Mouse (Mus musculus) midbrain, embryonic 13.5 days (tissue): Measurements from ENCODE around the gene Tbc1d20. TPM values are rescaled to one million over a fixed set of nuclear protein-coding genes. Genes with fewer than 3 reads are reported as not detected.
"Not testable (repeated sequence)": the region's sequence is repeated elsewhere in the genome, so short reads cannot be mapped to it uniquely, and the experiment has no call there.

ENCODE experiments used
- ATAC-seq: fragments of 200-750 bp; cut with Nextera tagmentation; 2 replicates; pipeline ENCODE4 v1.8.0; 2017; ENCODE audit warnings: mild to moderate bottlenecking, moderate TSS enrichment, moderate library complexity
- H3K27ac ChIP-seq: fragments of 300-500 bp; sonication (generic); 2 replicates; pipeline ENCODE4 v1.5.1; 2015; ENCODE audit warnings: inconsistent platforms, mild to moderate bottlenecking, moderate library complexity
- H3K27me3 ChIP-seq: fragments of 300-500 bp; sonication (generic); 2 replicates; pipeline ENCODE4 v1.6.1; 2015; ENCODE audit warnings: mild to moderate bottlenecking, inconsistent platforms
- H3K36me3 ChIP-seq: fragments of 300-500 bp; sonication (generic); 2 replicates; pipeline ENCODE4 v1.6.1; 2015; ENCODE audit warnings: mild to moderate bottlenecking, inconsistent platforms
- H3K4me1 ChIP-seq: fragments of 300-500 bp; sonication (generic); replicated peaks from 2 replicates; pipeline ENCODE4 v1.6.1; 2015; ENCODE audit warnings: inconsistent platforms
- H3K4me2 ChIP-seq: fragments of 300-500 bp; sonication (generic); replicated peaks from 2 replicates; pipeline ENCODE4 v1.6.1; 2015; ENCODE audit warnings: moderate library complexity, mild to moderate bottlenecking, inconsistent platforms
- H3K4me3 ChIP-seq: fragments of 300-500 bp; sonication (generic); replicated peaks from 2 replicates; pipeline ENCODE4 v1.5.1; 2015; ENCODE audit warnings: mild to moderate bottlenecking, inconsistent platforms
- H3K9ac ChIP-seq: fragments of 300-500 bp; sonication (generic); replicated peaks from 2 replicates; pipeline ENCODE4 v1.6.1; 2015; ENCODE audit warnings: mild to moderate bottlenecking, inconsistent platforms
- H3K9me3 ChIP-seq: fragments of 300-500 bp; sonication (generic); 2 replicates; pipeline ENCODE4 v1.6.1; 2016; ENCODE audit warnings: mild to moderate bottlenecking, inconsistent platforms
- WGBS: fragments of 180-500 bp; shearing (Covaris S2); methylation state at CpG from one replicate; pipeline ENCODE4 v1.1.7; 2015; 5-methylcytosine and 5-hydroxymethylcytosine counted together
- polyA plus RNA-seq: library from polyadenylated mRNA; unstranded; fragments of >200 nt; fragmentation: Nextera tagmentation; extraction: Ambion mirVana; gene quantifications from 2 replicates; pipeline ENCODE4 v1.2.1, GENCODE M21; 2015

Tbc1d20 gene
- polyA plus RNA-seq, result 32.2 and 36.2 TPM in 2 replicates

- peak within 1 kb of the TSS; percentile 67 for H3K4me2 ChIP-seq
- under 1% methylated on average over 68 of the region's 70 CpGs for WGBS
- ATAC-seq, result peak; percentile 98
These were observed at the start of gene Tbc1d20 for GRCm38 (mm10) chr2:152293727-152294475. Gene Tbc1d20, plus strand, starts transcription at chr2:152293828.

GRCm38 (mm10) chr2:152247213-152247612, 46.4 kb upstream of the Tbc1d20 start:
- ATAC-seq, result no peak
- WGBS, result 85% methylated on average over 1 of the region's 1 CpGs
- no peak overlapping the region for H3K9ac ChIP-seq
- H3K9me3 ChIP-seq, result no peaks in the 10 kb centered on the region
- peaks cover 19% of the 10 kb centered on the region for H3K36me3 ChIP-seq
- H3K4me2 ChIP-seq, result no peak overlapping the region
- no peaks in the 10 kb centered on the region for H3K4me1 ChIP-seq
- no peaks in the 10 kb centered on the region for H3K27me3 ChIP-seq
- no peak overlapping the region for H3K27ac ChIP-seq
- no peak overlapping the region for H3K4me3 ChIP-seq

More at GRCm38 (mm10) chr2:152293727-152294475, at the start of gene Tbc1d20:
- peak within 1 kb of the TSS; percentile 92 for H3K9ac ChIP-seq
- H3K4me3 ChIP-seq, result peak within 1 kb of the TSS; percentile 88
- H3K9me3 ChIP-seq, result no peaks in the 10 kb centered on the region
- no peaks in the 10 kb centered on the region for H3K36me3 ChIP-seq
- H3K27ac ChIP-seq, result peak within 1 kb of the TSS; percentile 86
- H3K4me1 ChIP-seq, result peaks cover 24% of the 10 kb centered on the region
- no peaks in the 10 kb centered on the region for H3K27me3 ChIP-seq

- WGBS, result 85% methylated on average over 4 of the region's 4 CpGs
- Histone ChIP-seq H3K27ac (no peak overlapping the region), H3K9me3 (no peaks in the 10 kb centered on the region), H3K4me1 (no peaks in the 10 kb centered on the region), H3K4me2 (no peak overlapping the region), H3K4me3 (no peak overlapping the region), H3K27me3 (no peaks in the 10 kb centered on the region), H3K36me3 (peaks cover 37% of the 10 kb centered on the region), H3K9ac (no peak overlapping the region)
- no peak for ATAC-seq
These were observed 43.1 kb upstream of the Tbc1d20 start for GRCm38 (mm10) chr2:152250511-152250910.

GRCm38 (mm10) chr2:152259739-152260138, 33.9 kb upstream of the Tbc1d20 start:
- Histone ChIP-seq H3K4me2 (no peak overlapping the region), H3K27ac (no peak overlapping the region), H3K4me3 (no peak overlapping the region), H3K9me3 (no peaks in the 10 kb centered on the region), H3K36me3 (peaks cover 72% of the 10 kb centered on the region), H3K9ac (no peak overlapping the region), H3K27me3 (no peaks in the 10 kb centered on the region), H3K4me1 (no peaks in the 10 kb centered on the region)
- no peak for ATAC-seq
- 93% methylated on average over 1 of the region's 1 CpGs for WGBS

- H3K9me3 ChIP-seq, result no peaks in the 10 kb centered on the region
- H3K36me3 ChIP-seq, result peaks cover 76% of the 10 kb centered on the region
- no peaks in the 10 kb centered on the region for H3K27me3 ChIP-seq
- no peaks in the 10 kb centered on the region for H3K4me1 ChIP-seq
- H3K9ac ChIP-seq, result no peak overlapping the region
- no peak overlapping the region for H3K27ac ChIP-seq
- WGBS, result 76% methylated on average over 2 of the region's 2 CpGs
- no peak overlapping the region for H3K4me2 ChIP-seq
- no peak for ATAC-seq
- H3K4me3 ChIP-seq, result no peak overlapping the region
These were observed 20.0 kb upstream of the Tbc1d20 start for GRCm38 (mm10) chr2:152273639-152274038.

- Histone ChIP-seq H3K27ac (no peak overlapping the region), H3K4me3 (no peak overlapping the region), H3K36me3 (peaks cover 69% of the 10 kb centered on the region), H3K9me3 (no peaks in the 10 kb centered on the region), H3K9ac (no peak overlapping the region), H3K27me3 (no peaks in the 10 kb centered on the region), H3K4me2 (no peak overlapping the region), H3K4me1 (no peaks in the 10 kb centered on the region)
- WGBS, result 97% methylated on average over 3 of the region's 3 CpGs
- no peak for ATAC-seq
These were observed 12.2 kb upstream of the Tbc1d20 start for GRCm38 (mm10) chr2:152281407-152281806.

- Histone ChIP-seq H3K4me2 (no peak overlapping the region), H3K9me3 (no peaks in the 10 kb centered on the region), H3K27ac (no peak overlapping the region), H3K9ac (no peak overlapping the region), H3K4me3 (no peak overlapping the region), H3K4me1 (no peaks in the 10 kb centered on the region), H3K27me3 (no peaks in the 10 kb centered on the region), H3K36me3 (peaks cover 42% of the 10 kb centered on the region)
- ATAC-seq, result no peak
- 91% methylated on average over 5 of the region's 5 CpGs for WGBS
These were observed 6.1 kb upstream of the Tbc1d20 start for GRCm38 (mm10) chr2:152287560-152287959.

GRCm38 (mm10) chr2:152288046-152288445, 5.6 kb upstream of the Tbc1d20 start:
- Histone ChIP-seq H3K9me3 (no peaks in the 10 kb centered on the region), H3K36me3 (peaks cover 37% of the 10 kb centered on the region), H3K4me1 (peaks cover under 1% of the 10 kb centered on the region), H3K4me3 (no peak overlapping the region), H3K9ac (no peak overlapping the region), H3K27me3 (no peaks in the 10 kb centered on the region), H3K27ac (no peak overlapping the region), H3K4me2 (no peak overlapping the region)
- ATAC-seq, result no peak
- 84% methylated on average over 8 of the region's 8 CpGs for WGBS

GRCm38 (mm10) chr2:152289623-152290022, 4.0 kb upstream of the Tbc1d20 start:
- H3K9me3 ChIP-seq, result not testable (repeated sequence)

GRCm38 (mm10) chr2:152292475-152292874, 1.2 kb upstream of the Tbc1d20 start:
- WGBS, result 52% methylated on average over 2 of the region's 2 CpGs
- H3K9me3 ChIP-seq, result no peaks in the 10 kb centered on the region
- no peak overlapping the region for H3K27ac ChIP-seq
- no peaks in the 10 kb centered on the region for H3K27me3 ChIP-seq
- H3K4me2 ChIP-seq, result no peak overlapping the region
- H3K36me3 ChIP-seq, result 0 out of 2 replicates have a peak, but pooled peaks cover 8% of the 10 kb centered on the region
- no peak for ATAC-seq
- H3K4me1 ChIP-seq, result peaks cover 24% of the 10 kb centered on the region
- no peak overlapping the region for H3K4me3 ChIP-seq
- no peak overlapping the region for H3K9ac ChIP-seq

More at GRCm38 (mm10) chr2:152289623-152290022, 4.0 kb upstream of the Tbc1d20 start:
- H3K4me2 ChIP-seq, H3K27me3 ChIP-seq, H3K27ac ChIP-seq, H3K9ac ChIP-seq, ATAC-seq, H3K4me3 ChIP-seq, H3K4me1 ChIP-seq: not testable (repeated sequence)
- WGBS, result 90% methylated on average over 2 of the region's 2 CpGs
- peaks cover 23% of the 10 kb centered on the region for H3K36me3 ChIP-seq

GRCm38 (mm10) chr2:152293179-152293726, 375 bp upstream of the Tbc1d20 start:
- no peaks in the 10 kb centered on the region for H3K9me3 ChIP-seq
- H3K4me1 ChIP-seq, result peaks cover 24% of the 10 kb centered on the region
- H3K27ac ChIP-seq, result no peak overlapping the region
- H3K9ac ChIP-seq, result peak overlapping the region; percentile 92
- H3K4me2 ChIP-seq, result peak overlapping the region; percentile 67
- H3K36me3 ChIP-seq, result 0 out of 2 replicates have a peak, but pooled peaks cover 3% of the 10 kb centered on the region
- 1% methylated on average over 15 of the region's 15 CpGs for WGBS
- no peaks in the 10 kb centered on the region for H3K27me3 ChIP-seq
- peak overlapping the region; percentile 88 for H3K4me3 ChIP-seq
- ATAC-seq, result peak; percentile 86

GRCm38 (mm10) chr2:152294541-152294940, 913 bp downstream of the Tbc1d20 start:
- Histone ChIP-seq H3K27ac (no peak overlapping the region), H3K4me3 (peak overlapping the region; percentile 88), H3K9ac (peak overlapping the region; percentile 92), H3K4me1 (peaks cover 24% of the 10 kb centered on the region), H3K9me3 (no peaks in the 10 kb centered on the region), H3K36me3 (no peaks in the 10 kb centered on the region), H3K4me2 (peak overlapping the region; percentile 67), H3K27me3 (no peaks in the 10 kb centered on the region)
- WGBS, result 40% methylated on average over 5 of the region's 5 CpGs
- no peak for ATAC-seq
